Comparison of ENCODE assay signal across 15 mouse cellular contexts in genomic region chr14:10738076-10738475, GRCm38 (mm10).
"Had no signal": no experiment of that assay in that cellular context is flagged by ENCODE, and none has a peak within 500 bp of the region (broad histone marks: within the 10 kb centered on the region; RNA-seq: fewer than 3 reads in every experiment).

No protein-coding gene starts in this region.

- H3K36me3 ChIP-seq: midbrain, embryonic 10.5 days; midbrain, embryonic 12.5 days; neural tube, embryonic 12.5 days; stomach, embryonic 15.5 days had no signal

- ATAC-seq: midbrain, embryonic 16.5 days had no signal

- H3K27me3 ChIP-seq: midbrain, embryonic 12.5 days; neural tube, embryonic 12.5 days; stomach, embryonic 15.5 days had no signal

- H3K9ac ChIP-seq: liver, embryonic 14.5 days; lung, embryonic 14.5 days; midbrain, embryonic 12.5 days; neural tube, embryonic 12.5 days; stomach, embryonic 15.5 days had no signal

- H3K4me3 ChIP-seq: midbrain, embryonic 10.5 days; midbrain, embryonic 12.5 days; neural tube, embryonic 12.5 days; stomach, embryonic 15.5 days had no signal

- H3K9me3 ChIP-seq: midbrain, embryonic 10.5 days; midbrain, embryonic 12.5 days; neural tube, embryonic 12.5 days; stomach, embryonic 15.5 days had no signal

- H3K27ac ChIP-seq: liver, embryonic 14.5 days; midbrain, embryonic 10.5 days; midbrain, embryonic 12.5 days; neural tube, embryonic 12.5 days; stomach, embryonic 15.5 days; stomach, postnatal 0 days had no signal

- H3K4me2 ChIP-seq: lung, embryonic 14.5 days; midbrain, embryonic 12.5 days; neural tube, embryonic 12.5 days; stomach, embryonic 15.5 days had no signal

- DNase-seq: lung, adult 18-20 months; lung, embryonic 14.5 days; lung, postnatal 10 days; lung, postnatal 4 days; midbrain, embryonic 14.5 days; right cerebral cortex, postnatal 14 days; thymus, adult 2 months; thymus, postnatal 25 days had no signal

- H3K4me1 ChIP-seq: midbrain, embryonic 12.5 days; neural tube, embryonic 12.5 days; stomach, embryonic 15.5 days had no signal
